Mouse (Mus musculus): Measurements from ENCODE around the gene Zfp646. TPM values are rescaled to one million over a fixed set of nuclear protein-coding genes. Genes with fewer than 3 reads are reported as not detected.

The Zfp646 gene
- polyA plus RNA-seq, 1 experiment from 2014 or later = 12.9 TPM

DNA sequence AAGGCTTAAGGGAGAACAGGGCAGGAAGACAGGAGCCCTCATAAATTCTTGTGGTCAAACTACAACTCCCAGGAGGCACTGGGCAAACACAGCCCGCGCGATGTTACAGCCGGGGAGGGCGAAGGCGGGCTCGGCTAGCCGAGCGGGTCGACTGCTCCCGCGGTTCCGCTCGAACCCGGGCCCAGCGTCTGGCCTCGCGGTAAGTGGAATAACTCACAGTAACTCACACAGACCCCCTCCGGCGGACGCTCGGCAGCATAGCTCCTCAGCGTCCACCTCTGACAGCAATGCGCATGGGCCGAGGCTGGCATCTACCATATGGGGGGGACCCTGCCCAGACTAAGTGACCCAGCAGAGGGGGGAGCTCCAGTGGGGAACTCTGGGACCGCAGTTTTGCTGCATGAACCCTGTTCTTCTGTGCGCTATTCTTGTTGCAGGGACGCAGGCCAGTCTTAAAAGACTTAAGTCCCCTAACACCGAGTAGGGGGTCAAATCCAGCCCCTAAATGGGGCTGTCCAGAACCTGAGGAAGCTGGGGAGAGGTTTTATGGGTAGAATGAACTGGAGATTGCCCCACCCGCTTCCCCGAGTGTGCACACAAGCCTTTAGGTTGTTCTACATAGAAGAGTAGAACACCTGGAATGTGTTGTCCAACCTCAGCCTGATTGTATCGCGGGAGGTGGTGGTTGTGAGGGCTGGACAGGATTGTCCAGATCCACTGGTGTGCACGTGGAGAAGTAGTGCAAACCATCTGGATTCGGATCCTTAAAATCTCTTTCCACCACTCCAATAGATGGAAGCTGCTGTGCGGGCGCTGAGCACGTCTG, 28.2 kb downstream of the Zfp646 start, which contains the start of gene Bckdk:
TSS of gene Bckdk (plus strand) at position 112 of the 826 bp plus-strand sequence.
- Histone ChIP-seq H3K4me2 (peak within 1 kb of the TSS; percentile 93), H3K4me1 (peaks cover 19% of the 10 kb centered on the region), H3K4me3 (peak within 1 kb of the TSS; percentile 73), H3K9me3 (replicated peaks) (no peaks in the 10 kb centered on the region), H3K36me3 (ENCODE audit: poor library complexity, severe bottlenecking) (peaks cover 41% of the 10 kb centered on the region), H3K27me3 (no peaks in the 10 kb centered on the region), H3K27ac (peak within 1 kb of the TSS; percentile 79), H3K9ac (peak within 1 kb of the TSS; percentile 90)
- 8% methylated on average over 38 of the region's 38 CpGs for whole genome bisulfite sequencing
- peak; percentile 93 for ATAC-seq

DNA sequence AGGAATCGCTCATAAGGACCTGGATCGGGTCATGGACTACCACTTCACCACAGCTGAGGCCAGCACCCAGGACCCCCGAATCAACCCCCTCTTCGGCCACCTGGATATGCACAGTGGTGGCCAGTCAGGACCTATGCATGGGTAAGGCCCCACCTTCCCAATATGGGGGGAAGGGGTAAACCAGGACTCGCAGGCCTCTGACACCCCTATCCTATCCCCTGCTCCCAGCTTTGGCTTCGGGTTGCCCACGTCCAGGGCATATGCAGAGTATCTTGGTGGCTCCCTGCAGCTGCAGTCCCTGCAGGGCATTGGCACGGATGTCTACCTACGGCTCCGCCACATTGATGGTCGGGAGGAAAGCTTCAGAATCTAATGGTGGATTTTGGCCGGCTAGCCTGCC, 31.9 kb downstream of the Zfp646 start:
- WGBS = 93% methylated on average over 12 of the region's 12 CpGs
- no peak overlapping the region for H3K27ac ChIP-seq
- no peak overlapping the region for H3K4me3 ChIP-seq
- peaks cover 50% of the 10 kb centered on the region for H3K36me3 ChIP-seq (ENCODE audit: poor library complexity, severe bottlenecking)
- no peaks in the 10 kb centered on the region for H3K9me3 ChIP-seq (replicated peaks)
- H3K27me3 ChIP-seq = no peaks in the 10 kb centered on the region
- no peak overlapping the region for H3K4me2 ChIP-seq
- H3K4me1 ChIP-seq = peaks cover 27% of the 10 kb centered on the region
- no peak for ATAC-seq
- no peak overlapping the region for H3K9ac ChIP-seq

DNA sequence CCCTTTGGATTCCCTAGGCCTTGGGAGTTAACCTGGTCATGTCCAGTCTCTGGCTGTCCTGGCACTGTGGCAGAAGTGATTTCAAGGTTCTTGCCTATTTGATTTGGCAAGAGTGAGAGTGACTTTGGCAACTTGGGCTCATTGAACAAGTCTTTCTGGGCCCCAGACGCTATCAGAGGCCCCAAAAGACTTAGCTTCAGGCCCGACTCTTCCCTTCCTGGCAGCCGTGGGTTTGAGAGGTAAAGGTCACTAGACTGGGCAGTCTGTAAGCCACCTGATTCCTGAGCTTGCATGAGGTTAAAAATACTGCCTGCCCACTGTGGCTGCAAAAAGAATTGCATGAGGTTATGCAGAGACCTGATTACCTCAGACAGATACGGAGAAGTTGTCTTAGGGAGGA, 32.6 kb downstream of the Zfp646 start:
- H3K36me3 ChIP-seq (ENCODE audit: poor library complexity, severe bottlenecking) = peaks cover 50% of the 10 kb centered on the region
- H3K9me3 ChIP-seq (replicated peaks) = no peaks in the 10 kb centered on the region
- peaks cover 33% of the 10 kb centered on the region for H3K4me1 ChIP-seq
- no peaks in the 10 kb centered on the region for H3K27me3 ChIP-seq
- no peak overlapping the region for H3K27ac ChIP-seq
- no peak for ATAC-seq
- H3K9ac ChIP-seq = no peak overlapping the region
- no peak overlapping the region for H3K4me2 ChIP-seq
- no peak overlapping the region for H3K4me3 ChIP-seq
- WGBS = 90% methylated on average over 4 of the region's 4 CpGs

DNA sequence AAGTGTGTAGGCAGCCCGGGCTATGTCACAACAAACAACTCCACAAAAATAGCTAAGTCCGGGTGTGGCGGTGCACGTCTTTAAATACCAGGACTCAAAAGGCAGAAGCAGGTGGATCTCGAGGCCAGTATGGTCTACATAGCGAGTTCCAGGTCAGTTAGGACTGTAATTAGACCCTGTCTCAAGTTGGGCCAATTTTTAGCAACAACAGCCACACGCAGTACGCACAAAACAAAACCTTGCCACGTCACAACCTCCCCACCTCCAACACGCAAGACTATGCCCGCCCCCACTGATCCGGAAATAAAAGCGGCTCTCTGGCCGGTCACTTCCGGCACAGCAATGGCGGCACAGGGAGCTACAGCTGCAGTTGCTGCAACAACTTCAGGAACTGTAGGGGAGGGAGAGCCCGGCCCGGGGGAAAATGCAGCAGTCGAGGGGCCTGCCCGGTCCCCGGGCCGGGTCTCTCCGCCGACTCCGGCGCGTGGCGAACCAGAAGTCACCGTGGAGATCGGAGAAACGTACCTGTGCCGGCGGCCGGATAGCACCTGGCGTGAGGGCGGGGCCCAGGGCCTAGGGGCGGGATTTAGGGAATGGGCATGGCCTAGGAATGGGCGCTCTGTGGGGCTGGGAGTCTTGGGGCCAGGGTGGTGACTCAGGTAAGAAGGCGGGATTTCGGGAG, 36.3 kb downstream of the Zfp646 start, which contains the start of gene Kat8:
TSS of gene Kat8 (plus strand) at position 327 of the 682 bp plus-strand sequence.
- Histone ChIP-seq H3K27me3 (no peaks in the 10 kb centered on the region), H3K4me3 (peak within 1 kb of the TSS; percentile 98), H3K36me3 (ENCODE audit: poor library complexity, severe bottlenecking) (peaks cover 52% of the 10 kb centered on the region), H3K9ac (peak within 1 kb of the TSS; percentile 77), H3K4me1 (peaks cover 14% of the 10 kb centered on the region), H3K27ac (peak within 1 kb of the TSS; percentile 68), H3K4me2 (peak within 1 kb of the TSS; percentile 81), H3K9me3 (replicated peaks) (no peaks in the 10 kb centered on the region)
- ATAC-seq = peak; percentile 98
- WGBS = 1% methylated on average over 40 of the region's 40 CpGs

- Histone ChIP-seq H3K27me3 (no peaks in the 10 kb centered on the region), H3K36me3 (ENCODE audit: poor library complexity, severe bottlenecking) (peaks cover 49% of the 10 kb centered on the region), H3K27ac (no peak overlapping the region), H3K4me1 (peaks cover 14% of the 10 kb centered on the region), H3K4me3 (peak overlapping the region; percentile 98), H3K4me2 (peak overlapping the region; percentile 81), H3K9me3 (replicated peaks) (no peaks in the 10 kb centered on the region), H3K9ac (peak overlapping the region; percentile 77)
- WGBS = 36% methylated on average over 4 of the region's 4 CpGs
- no peak for ATAC-seq
Observed at GRCm38 (mm10) chr7:127912938-127913337, 36.9 kb downstream of the Zfp646 start.

DNA sequence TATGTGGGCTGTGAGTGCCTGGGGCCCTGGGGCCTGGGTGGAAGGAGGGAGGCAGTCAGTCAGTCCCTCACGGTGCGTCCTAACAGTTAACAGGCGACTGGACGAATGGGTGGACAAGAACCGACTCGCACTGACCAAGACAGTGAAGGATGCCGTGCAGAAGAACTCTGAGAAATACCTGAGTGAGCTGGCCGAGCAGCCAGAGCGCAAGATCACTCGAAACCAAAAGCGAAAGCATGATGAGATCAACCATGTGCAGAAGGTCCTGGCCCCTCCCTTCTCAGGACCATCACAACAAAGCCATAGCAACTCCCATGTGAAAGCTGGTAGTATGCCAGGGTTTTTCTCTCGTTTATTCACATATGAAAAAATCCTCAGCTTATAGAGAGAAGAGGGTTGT, 39.3 kb downstream of the Zfp646 start:
- no peak overlapping the region for H3K9ac ChIP-seq
- H3K27ac ChIP-seq = no peak overlapping the region
- no peaks in the 10 kb centered on the region for H3K9me3 ChIP-seq (replicated peaks)
- 94% methylated on average over 12 of the region's 12 CpGs for WGBS
- H3K4me2 ChIP-seq = no peak overlapping the region
- no peak for ATAC-seq
- H3K4me3 ChIP-seq = no peak overlapping the region
- peaks cover 14% of the 10 kb centered on the region for H3K4me1 ChIP-seq
- H3K27me3 ChIP-seq = no peaks in the 10 kb centered on the region
- H3K36me3 ChIP-seq (ENCODE audit: poor library complexity, severe bottlenecking) = peaks cover 35% of the 10 kb centered on the region

GRCm38 (mm10) chr7:127918203-127918602, 42.2 kb downstream of the Zfp646 start:
- H3K36me3 ChIP-seq (ENCODE audit: poor library complexity, severe bottlenecking) = peaks cover 55% of the 10 kb centered on the region
- H3K9me3 ChIP-seq (replicated peaks) = no peaks in the 10 kb centered on the region
- peaks cover 3% of the 10 kb centered on the region for H3K4me1 ChIP-seq
- H3K27me3 ChIP-seq = no peaks in the 10 kb centered on the region
- no peak for ATAC-seq
- H3K4me3 ChIP-seq = no peak overlapping the region
- no peak overlapping the region for H3K27ac ChIP-seq
- 53% methylated on average over 3 of the region's 3 CpGs for WGBS
- no peak overlapping the region for H3K9ac ChIP-seq
- H3K4me2 ChIP-seq = no peak overlapping the region

GRCm38 (mm10) chr7:127919290-127919689, 43.3 kb downstream of the Zfp646 start:
- H3K9ac ChIP-seq = no peak overlapping the region
- 77% methylated on average over 7 of the region's 7 CpGs for WGBS
- no peak overlapping the region for H3K4me3 ChIP-seq
- peaks cover 66% of the 10 kb centered on the region for H3K36me3 ChIP-seq (ENCODE audit: poor library complexity, severe bottlenecking)
- no peak for ATAC-seq
- H3K4me2 ChIP-seq = no peak overlapping the region
- H3K27me3 ChIP-seq = no peaks in the 10 kb centered on the region
- no peak overlapping the region for H3K27ac ChIP-seq
- no peaks in the 10 kb centered on the region for H3K9me3 ChIP-seq (replicated peaks)
- no peaks in the 10 kb centered on the region for H3K4me1 ChIP-seq

DNA sequence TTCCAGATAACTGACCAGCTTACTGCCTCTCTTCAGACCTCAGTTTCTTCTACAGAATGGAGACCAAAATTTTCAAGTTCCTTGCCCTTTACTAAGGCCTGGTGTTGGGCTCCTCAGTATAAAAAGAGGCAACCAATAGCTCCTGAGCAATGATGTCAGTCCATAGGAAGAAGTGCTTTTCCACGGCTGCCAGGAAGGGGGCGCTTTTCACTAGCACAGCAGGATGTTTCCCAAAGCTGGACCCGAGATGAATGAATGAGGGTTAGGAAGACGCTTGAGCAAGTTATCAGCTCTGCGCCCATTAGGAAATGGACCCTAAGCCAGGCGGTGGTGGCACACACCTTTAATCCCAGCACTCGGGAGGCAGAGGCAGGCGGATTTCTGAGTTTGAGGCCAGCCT, 45.5 kb downstream of the Zfp646 start:
- ATAC-seq = no peak
- 65% methylated on average over 8 of the region's 8 CpGs for WGBS
- Histone ChIP-seq H3K9me3 (replicated peaks) (no peaks in the 10 kb centered on the region), H3K4me3 (no peak overlapping the region), H3K36me3 (ENCODE audit: poor library complexity, severe bottlenecking) (peaks cover 70% of the 10 kb centered on the region), H3K4me1 (no peaks in the 10 kb centered on the region), H3K4me2 (no peak overlapping the region), H3K9ac (no peak overlapping the region), H3K27me3 (no peaks in the 10 kb centered on the region), H3K27ac (no peak overlapping the region)

- H3K4me1 ChIP-seq = no peaks in the 10 kb centered on the region
- H3K27me3 ChIP-seq = peaks cover under 1% of the 10 kb centered on the region; the same call in 1 of the 2 replicates
- H3K27ac ChIP-seq = no peak overlapping the region
- no peak for ATAC-seq
- H3K9me3 ChIP-seq (replicated peaks) = no peaks in the 10 kb centered on the region
- no peak overlapping the region for H3K4me2 ChIP-seq
- H3K4me3 ChIP-seq = no peak overlapping the region
- 85% methylated on average over 6 of the region's 6 CpGs for WGBS
- no peak overlapping the region for H3K9ac ChIP-seq
- peaks cover 72% of the 10 kb centered on the region for H3K36me3 ChIP-seq (ENCODE audit: poor library complexity, severe bottlenecking)
Observed at GRCm38 (mm10) chr7:127922451-127923275, 46.6 kb downstream of the Zfp646 start.

DNA sequence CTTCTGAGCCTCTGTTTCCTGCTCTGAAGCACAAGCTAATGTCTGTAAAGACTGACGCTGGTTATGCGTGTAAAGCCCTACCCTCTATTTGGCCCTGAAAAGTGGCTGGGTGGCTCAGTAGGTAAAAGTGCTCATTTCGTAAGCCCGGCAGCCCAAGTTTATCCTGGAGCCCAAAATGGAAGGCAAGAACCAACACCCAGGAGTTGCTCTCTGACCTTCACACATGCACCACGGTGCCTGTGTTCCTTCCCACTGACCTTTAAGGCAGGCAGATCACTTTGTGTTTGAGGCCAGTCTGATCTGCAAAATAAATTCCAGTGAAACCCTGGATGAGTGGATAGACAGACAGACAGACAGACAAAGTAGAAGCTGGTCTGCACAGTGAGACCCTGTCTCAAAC, 47.7 kb downstream of the Zfp646 start:
- peaks cover 67% of the 10 kb centered on the region for H3K36me3 ChIP-seq (ENCODE audit: poor library complexity, severe bottlenecking)
- H3K4me3 ChIP-seq = no peak overlapping the region

DNA sequence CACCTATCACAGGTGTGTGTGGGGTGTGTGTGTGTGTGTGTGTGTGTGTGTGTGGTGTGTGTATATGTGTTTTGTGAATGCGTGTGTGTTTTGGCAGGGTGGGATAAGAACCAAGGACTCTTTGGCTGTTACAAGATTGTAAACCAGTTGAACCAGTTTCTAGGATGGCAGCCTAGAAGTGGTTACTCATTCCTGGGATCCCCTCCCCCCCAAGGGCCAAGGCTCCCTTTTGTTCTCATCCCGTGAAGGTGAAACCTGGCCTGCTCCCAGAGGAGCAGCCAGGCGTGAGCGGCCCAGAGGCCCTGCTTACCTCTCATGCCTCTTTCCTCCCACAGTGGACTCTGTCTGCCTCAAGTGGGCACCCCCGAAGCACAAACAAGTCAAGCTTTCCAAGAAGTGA, 49.2 kb downstream of the Zfp646 start:
- Histone ChIP-seq H3K9ac (no peak overlapping the region), H3K4me2 (no peak overlapping the region), H3K4me1 (no peaks in the 10 kb centered on the region), H3K9me3 (replicated peaks) (no peaks in the 10 kb centered on the region), H3K36me3 (ENCODE audit: poor library complexity, severe bottlenecking) (peaks cover 64% of the 10 kb centered on the region), H3K27me3 (peaks cover 26% of the 10 kb centered on the region), H3K27ac (no peak overlapping the region), H3K4me3 (no peak overlapping the region)
- WGBS = 47% methylated on average over 5 of the region's 5 CpGs
- ATAC-seq = no peak

More for the DNA sequence above, 47.7 kb downstream of the Zfp646 start:
- H3K27ac ChIP-seq = no peak overlapping the region
- ATAC-seq = no peak
- no peaks in the 10 kb centered on the region for H3K9me3 ChIP-seq (replicated peaks)
- no peak overlapping the region for H3K9ac ChIP-seq
- H3K27me3 ChIP-seq = peaks cover 11% of the 10 kb centered on the region
- H3K4me2 ChIP-seq = no peak overlapping the region
- H3K4me1 ChIP-seq = no peaks in the 10 kb centered on the region
- 85% methylated on average over 5 of the region's 5 CpGs for WGBS
